Mouse (Mus musculus): ENCODE measurements around the gene Fitm2.

DNA sequence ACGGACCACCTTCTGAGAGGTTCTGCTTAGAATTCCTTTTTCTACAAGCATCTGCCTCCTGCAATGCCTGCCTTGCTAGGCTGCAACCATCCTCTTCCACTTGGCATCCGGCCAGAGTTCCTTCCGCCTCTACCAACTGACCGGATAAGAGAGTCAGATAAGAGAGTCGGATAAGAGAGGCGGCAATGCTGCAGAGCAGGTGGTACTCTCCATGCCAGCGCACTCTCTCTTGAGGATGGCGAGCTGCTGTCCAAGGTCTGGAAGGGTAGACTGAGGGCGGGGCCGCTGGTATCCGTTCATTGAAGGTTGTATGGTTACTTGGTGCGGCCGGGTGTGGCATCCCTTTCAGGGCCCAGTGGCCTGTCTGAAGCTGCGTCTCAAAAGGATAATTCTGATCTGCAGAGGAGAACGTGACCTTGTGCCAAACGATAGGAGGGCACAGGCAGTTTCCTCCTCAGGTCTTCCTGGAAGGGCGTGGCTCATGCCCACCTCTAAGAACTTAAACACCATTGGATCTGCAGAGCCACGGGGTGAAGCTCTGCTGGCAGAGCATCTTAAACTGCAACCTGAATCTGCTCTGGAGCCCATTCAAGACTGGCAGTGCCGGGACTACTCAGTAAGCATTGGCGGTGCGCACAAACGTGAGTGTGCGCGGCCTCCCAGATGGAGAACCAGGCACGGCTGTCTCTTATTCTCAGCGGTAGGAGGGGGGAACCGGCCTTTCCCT lies 13.7 kb downstream of the Fitm2 start:
- TF ChIP-seq CTCF (IDR thresholded peaks at IDR 0.05; ENCODE audit: low read depth), result no peak
- TF ChIP-seq EP300 (IDR thresholded peaks at IDR 0.05; ENCODE audit: low read depth), result no peak
